Mouse (Mus musculus): Measurements from ENCODE around the gene Dtx2. TPM values are rescaled to one million over a fixed set of nuclear protein-coding genes. Genes with fewer than 3 reads are reported as not detected.

Gene Dtx2
- polyA plus RNA-seq, 1 experiment = 75.3 TPM

DNA sequence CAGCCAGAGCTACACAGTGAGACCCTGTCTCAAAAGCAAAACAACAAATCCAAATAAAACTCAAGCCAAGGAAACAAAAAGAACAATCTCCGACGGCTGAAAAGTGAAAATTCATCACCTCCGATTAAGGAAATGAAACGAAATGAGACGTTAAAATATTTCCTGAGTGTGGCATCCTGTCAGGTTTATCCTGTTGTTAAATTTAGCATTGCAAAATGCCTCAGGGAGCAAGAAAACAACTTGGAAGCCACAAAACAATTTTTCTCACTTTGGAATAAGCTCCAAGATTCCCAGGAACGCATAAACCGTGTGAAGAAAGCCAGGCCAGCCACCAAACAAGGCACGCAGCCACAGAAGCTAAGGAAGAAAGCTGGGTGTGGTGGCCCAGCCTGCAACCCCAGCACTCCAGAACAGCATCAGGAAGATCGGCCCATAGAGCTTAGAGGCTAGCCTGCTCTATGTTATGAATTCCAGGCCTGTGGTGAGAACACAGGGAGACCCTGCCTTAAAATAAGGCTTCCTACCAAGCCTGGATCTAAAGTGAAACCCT, 82.5 kb downstream of the Dtx2 start:
- 14% methylated on average over 9 of the region's 9 CpGs for WGBS
- TF ChIP-seq CTCF (IDR thresholded peaks at IDR 0.05; ENCODE audit: borderline replicate concordance, control insufficient read depth, extremely low read depth, insufficient read depth, low read length, poor library complexity) = no peak
- TF ChIP-seq POLR2A (IDR thresholded peaks at IDR 0.05; ENCODE audit: control insufficient read depth, extremely low read depth, insufficient read depth, low read length, poor library complexity) = no peak
- peak overlapping the region; percentile 31 for H3K27ac ChIP-seq (ENCODE audit: control insufficient read depth, insufficient read depth, low read length)
- peaks cover 8% of the 10 kb centered on the region for H3K4me1 ChIP-seq (replicated peaks; ENCODE audit: control insufficient read depth, insufficient read depth, low read length)
- no peak overlapping the region for H3K4me3 ChIP-seq (ENCODE audit: control insufficient read depth, insufficient read depth, low read length)
- H3K36me3 ChIP-seq (ENCODE audit: control insufficient read depth, insufficient read depth, low read length) = no peaks in the 10 kb centered on the region
- DNase-seq = no peak
- no peaks in the 10 kb centered on the region for H3K27me3 ChIP-seq (ENCODE audit: control insufficient read depth, insufficient read depth, low read length)

DNA sequence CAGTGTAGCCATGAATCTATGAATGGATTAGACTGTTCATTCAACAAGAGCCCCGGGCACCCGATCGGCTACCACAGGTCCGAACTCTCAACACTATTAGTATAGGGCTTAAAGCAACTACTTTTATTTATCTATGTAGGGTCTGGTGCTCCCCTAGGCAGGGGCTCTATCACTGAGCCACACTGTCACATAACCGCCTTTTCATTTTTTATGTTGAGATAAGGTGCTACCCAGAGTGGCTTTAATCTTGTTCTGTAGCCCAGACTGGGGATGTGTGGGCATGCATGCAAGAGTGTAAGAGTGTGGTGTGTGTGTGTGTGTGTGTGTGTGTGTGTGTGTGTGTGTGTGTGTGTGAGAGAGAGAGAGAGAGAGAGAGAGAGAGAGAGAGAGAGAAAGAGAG, 83.5 kb downstream of the Dtx2 start:
- Histone ChIP-seq H3K27ac (ENCODE audit: control insufficient read depth, insufficient read depth, low read length) (no peak overlapping the region), H3K36me3 (ENCODE audit: control insufficient read depth, insufficient read depth, low read length) (no peaks in the 10 kb centered on the region), H3K4me1 (replicated peaks; ENCODE audit: control insufficient read depth, insufficient read depth, low read length) (peaks cover 8% of the 10 kb centered on the region), H3K27me3 (ENCODE audit: control insufficient read depth, insufficient read depth, low read length) (no peaks in the 10 kb centered on the region), H3K4me3 (ENCODE audit: control insufficient read depth, insufficient read depth, low read length) (no peak overlapping the region)
- no peak for DNase-seq
- 97% methylated on average over 5 of the region's 5 CpGs for WGBS
- TF ChIP-seq CTCF (IDR thresholded peaks at IDR 0.05; ENCODE audit: borderline replicate concordance, control insufficient read depth, extremely low read depth, insufficient read depth, low read length, poor library complexity) = no peak
- no peak for TF ChIP-seq POLR2A (IDR thresholded peaks at IDR 0.05; ENCODE audit: control insufficient read depth, extremely low read depth, insufficient read depth, low read length, poor library complexity)

DNA sequence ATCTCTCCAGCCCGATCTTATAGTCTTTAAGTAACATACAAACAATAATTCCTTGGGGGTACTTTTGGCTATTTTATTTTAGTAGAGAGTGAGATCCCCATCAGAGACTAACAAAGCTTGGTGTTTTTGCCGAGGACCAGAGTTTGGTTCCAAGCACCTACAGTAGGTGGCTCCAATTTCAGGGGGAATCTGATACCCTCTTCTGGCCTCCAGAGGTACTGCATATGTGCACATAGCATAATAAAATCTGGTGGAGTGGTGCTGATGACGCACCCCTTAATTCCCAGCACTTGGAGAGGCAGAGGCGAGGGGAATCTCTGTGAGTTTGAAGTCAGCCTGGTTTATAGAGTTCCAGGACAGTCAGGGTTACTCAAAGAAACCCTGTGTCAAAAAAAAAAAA, 87.7 kb downstream of the Dtx2 start:
- Histone ChIP-seq H3K4me1 (replicated peaks; ENCODE audit: control insufficient read depth, insufficient read depth, low read length) (peaks cover 38% of the 10 kb centered on the region), H3K4me3 (ENCODE audit: control insufficient read depth, insufficient read depth, low read length) (no peak overlapping the region), H3K27me3 (ENCODE audit: control insufficient read depth, insufficient read depth, low read length) (no peaks in the 10 kb centered on the region), H3K27ac (ENCODE audit: control insufficient read depth, insufficient read depth, low read length) (no peak overlapping the region), H3K36me3 (ENCODE audit: control insufficient read depth, insufficient read depth, low read length) (no peaks in the 10 kb centered on the region)
- no peak for TF ChIP-seq CTCF (IDR thresholded peaks at IDR 0.05; ENCODE audit: borderline replicate concordance, control insufficient read depth, extremely low read depth, insufficient read depth, low read length, poor library complexity)
- TF ChIP-seq POLR2A (IDR thresholded peaks at IDR 0.05; ENCODE audit: control insufficient read depth, extremely low read depth, insufficient read depth, low read length, poor library complexity) = no peak
- WGBS = 97% methylated on average over 4 of the region's 4 CpGs
- no peak for DNase-seq

Other genes with a start within 250 kb of the Dtx2 start
- 0.33 and 0.57 TPM in 2 replicates for gene Styxl1, start 216.4 kb upstream of the Dtx2 start, polyA plus RNA-seq (2012; rRNA removed)
- 619 and 638 TPM in 2 replicates for gene Mdh2, start 216.3 kb upstream of the Dtx2 start, polyA plus RNA-seq (2012; rRNA removed)
- 0.06 and 0.28 TPM in 2 replicates for gene Srrm3, start 187.9 kb upstream of the Dtx2 start, polyA plus RNA-seq (2012; rRNA removed)
- 73.6 and 96.8 TPM in 2 replicates for gene Hspb1, start 106.9 kb upstream of the Dtx2 start, polyA plus RNA-seq (2012; rRNA removed)
- 56.5 and 73.5 TPM in 2 replicates for gene Ywhag, start 60.2 kb upstream of the Dtx2 start, polyA plus RNA-seq (2012; rRNA removed)
- gene Ssc4d, start 20.3 kb upstream of the Dtx2 start, polyA plus RNA-seq (2012; rRNA removed) = 3.9 and 4.7 TPM in 2 replicates
- 0.52 and 1.1 TPM in 2 replicates for gene Zp3, start 14.7 kb upstream of the Dtx2 start, polyA plus RNA-seq (2012; rRNA removed)
- gene Upk3b, start 43.7 kb downstream of the Dtx2 start, polyA plus RNA-seq (2012; rRNA removed) = 6.1 and 16.1 TPM in 2 replicates
- 0.64 and 1.3 TPM in 2 replicates for gene Upk3bl, start 59.7 kb downstream of the Dtx2 start, polyA plus RNA-seq (2012; rRNA removed)
- gene Rasa4, start 89.1 kb downstream of the Dtx2 start, polyA plus RNA-seq (2012; rRNA removed) = 30.9 and 37.5 TPM in 2 replicates
- 81.9 and 89.4 TPM in 2 replicates for gene Polr2j, start 121.8 kb downstream of the Dtx2 start, polyA plus RNA-seq (2012; rRNA removed)
- 136 and 138 TPM in 2 replicates for gene Lrwd1, start 141.3 kb downstream of the Dtx2 start, polyA plus RNA-seq (2012; rRNA removed)
- gene Alkbh4, start 141.3 kb downstream of the Dtx2 start, polyA plus RNA-seq (2012; rRNA removed) = 54.2 and 55.2 TPM in 2 replicates
- gene Orai2, start 175.9 kb downstream of the Dtx2 start, polyA plus RNA-seq (2012; rRNA removed) = 276 and 292 TPM in 2 replicates
- 15.9 and 20.7 TPM in 2 replicates for gene Prkrip1, start 204.2 kb downstream of the Dtx2 start, polyA plus RNA-seq (2012; rRNA removed)